In genomic region chr10:89621129-89621528, GRCm38 (mm10) we compare ENCODE assay signal across 16 mouse cellular contexts. TPM values are rescaled to one million over a fixed set of nuclear protein-coding genes. Genes with fewer than 3 reads are reported as not detected.
DNase-seq lines count a peak whose midpoint lies in the region; ATAC-seq lines count a peak whose summit lies in the region.
"Had no signal": no experiment of that assay in that cellular context is flagged by ENCODE, and none has a peak within 500 bp of the region (broad histone marks: within the 10 kb centered on the region; RNA-seq: fewer than 3 reads in every experiment).

Gene Slc17a8 (minus strand): TSS chr10:89621253.

- H3K9me3 ChIP-seq in hindbrain, embryonic 15.5 days: no peaks in the 10 kb centered on the region
- H3K9me3 ChIP-seq in hindbrain, embryonic 11.5 days (ENCODE audit: control insufficient read depth, low read length): no peaks in the 10 kb centered on the region
- H3K9me3 ChIP-seq in embryonic facial prominence, embryonic 10.5 days: no peaks in the 10 kb centered on the region
- no peaks in the 10 kb centered on the region for H3K9me3 ChIP-seq in midbrain, embryonic 10.5 days (replicated peaks)
- H3K9me3 ChIP-seq: forebrain, embryonic 10.5 days had no signal

- H3K9ac ChIP-seq in hindbrain, embryonic 15.5 days: no peak within 1 kb of the TSS
- H3K9ac ChIP-seq in hindbrain, embryonic 11.5 days (ENCODE audit: low read depth, low read length): no peak within 1 kb of the TSS; the same call in 1 of the 2 replicates
- H3K9ac ChIP-seq: liver, embryonic 14.5 days had no signal

- ATAC-seq in hindbrain, embryonic 15.5 days (ENCODE audit: low FRiP score, low read depth): no peak
- no peak for ATAC-seq in hindbrain, embryonic 11.5 days (ENCODE audit: low FRiP score)
- ATAC-seq: CD4-positive, CD25-positive, alpha-beta regulatory T cell, adult 4 months; intestine, postnatal 0 days had no signal

- no peak for DNase-seq in hindbrain, embryonic 11.5 days (ENCODE audit: low spot score)
- peak; percentile 10 for DNase-seq in embryonic facial prominence, embryonic 10.5 days (ENCODE audit: low spot score)
- peak; percentile 14 for DNase-seq in midbrain, embryonic 10.5 days (ENCODE audit: low spot score)
- peak; percentile 55 for DNase-seq in thymus, postnatal 0 days (ENCODE audit: low spot score)
- no peak for DNase-seq in left cerebral cortex, postnatal 36 days (ENCODE audit: low spot score in 2 of 2)
- no peak for DNase-seq in c-Kit-positive CD71-positive TER-119-positive erythroid progenitor cells, embryonic 14.5 days (ENCODE audit: low spot score)
- DNase-seq: cerebellum, adult 9-11 months; gastrocnemius, adult 2 months; right cerebral cortex, postnatal 4 days had no signal

- H3K36me3 ChIP-seq in hindbrain, embryonic 15.5 days: no peaks in the 10 kb centered on the region
- H3K36me3 ChIP-seq in hindbrain, embryonic 11.5 days (ENCODE audit: control insufficient read depth, insufficient read depth, low read length): no peaks in the 10 kb centered on the region
- H3K36me3 ChIP-seq in embryonic facial prominence, embryonic 10.5 days (replicated peaks): no peaks in the 10 kb centered on the region
- H3K36me3 ChIP-seq in midbrain, embryonic 10.5 days: no peaks in the 10 kb centered on the region
- H3K36me3 ChIP-seq: forebrain, embryonic 10.5 days had no signal

- H3K27ac ChIP-seq in hindbrain, embryonic 15.5 days (replicated peaks): no peak within 1 kb of the TSS
- H3K27ac ChIP-seq in hindbrain, embryonic 11.5 days (ENCODE audit: low read depth, low read length): no peak within 1 kb of the TSS
- H3K27ac ChIP-seq in embryonic facial prominence, embryonic 10.5 days (replicated peaks): no peak within 1 kb of the TSS
- peak within 1 kb of the TSS; percentile 30 for H3K27ac ChIP-seq in midbrain, embryonic 10.5 days (replicated peaks)
- H3K27ac ChIP-seq: forebrain, embryonic 10.5 days; gastrocnemius, adult 2 months; liver, embryonic 14.5 days had no signal

- H3K27me3 ChIP-seq in hindbrain, embryonic 15.5 days: no peaks in the 10 kb centered on the region
- H3K27me3 ChIP-seq in hindbrain, embryonic 11.5 days (ENCODE audit: control insufficient read depth, insufficient read depth, low read length): no peaks in the 10 kb centered on the region; the same call in 1 of the 2 replicates
- no peaks in the 10 kb centered on the region for H3K27me3 ChIP-seq in embryonic facial prominence, embryonic 10.5 days (replicated peaks; ENCODE audit: low read depth, poor library complexity, severe bottlenecking)
- H3K27me3 ChIP-seq in midbrain, embryonic 10.5 days (ENCODE audit: low read depth, poor library complexity, severe bottlenecking): 0 out of 2 replicates have a peak, but pooled peaks cover 13% of the 10 kb centered on the region

- peak within 1 kb of the TSS; percentile 14; the same call in 1 of the 2 replicates for H3K4me2 ChIP-seq in hindbrain, embryonic 15.5 days
- H3K4me2 ChIP-seq in hindbrain, embryonic 11.5 days (replicated peaks; ENCODE audit: low read depth, low read length): no peak within 1 kb of the TSS

- intact Hi-C loops in left cerebral cortex, postnatal 36 days (cut with DNase I): no loop called here

- no peaks in the 10 kb centered on the region for H3K4me1 ChIP-seq in hindbrain, embryonic 15.5 days (replicated peaks)
- H3K4me1 ChIP-seq in hindbrain, embryonic 11.5 days (replicated peaks; ENCODE audit: control insufficient read depth, insufficient read depth, low read length): no peaks in the 10 kb centered on the region
- 0 out of 2 replicates have a peak, but pooled peaks cover 4% of the 10 kb centered on the region for H3K4me1 ChIP-seq in embryonic facial prominence, embryonic 10.5 days
- H3K4me1 ChIP-seq in midbrain, embryonic 10.5 days: peaks cover 11% of the 10 kb centered on the region

- H3K4me3 ChIP-seq in hindbrain, embryonic 15.5 days: no peak within 1 kb of the TSS
- no peak within 1 kb of the TSS for H3K4me3 ChIP-seq in hindbrain, embryonic 11.5 days (ENCODE audit: low read depth, low read length)
- H3K4me3 ChIP-seq in embryonic facial prominence, embryonic 10.5 days: no peak within 1 kb of the TSS
- H3K4me3 ChIP-seq in midbrain, embryonic 10.5 days: peak within 1 kb of the TSS; percentile 9; the same call in 1 of the 2 replicates
- H3K4me3 ChIP-seq: forebrain, embryonic 10.5 days; gastrocnemius, adult 2 months; myocyte had no signal

- WGBS in hindbrain, embryonic 15.5 days: 23% methylated on average over 7 of the region's 7 CpGs
- 34% methylated on average over 7 of the region's 7 CpGs for WGBS in hindbrain, embryonic 11.5 days
- 25% methylated on average over 7 of the region's 7 CpGs for WGBS in embryonic facial prominence, embryonic 10.5 days
- 19% methylated on average over 7 of the region's 7 CpGs for WGBS in midbrain, embryonic 10.5 days

RNA-seq across cellular contexts. Expression of gene Slc17a8, which starts in this region (rescaled TPM):
- polyA plus RNA-seq in hindbrain, embryonic 15.5 days (2015; fragmentation: Nextera tagmentation; extraction: Ambion mirVana): 2.3 and 3.1 TPM in 2 replicates
- polyA plus RNA-seq in hindbrain, embryonic 11.5 days (2014; fragmentation: Nextera tagmentation; extraction: Ambion mirVana): 0.70 and 2.0 TPM in 2 replicates
- polyA plus RNA-seq in embryonic facial prominence, embryonic 10.5 days (2016; fragmentation: Nextera tagmentation; extraction: Ambion mirVana): 0.07 and 0.08 TPM in 2 replicates
- 0.26 and 0.46 TPM in 2 replicates for polyA plus RNA-seq in midbrain, embryonic 10.5 days (2016; fragmentation: Nextera tagmentation; extraction: Ambion mirVana)
- 0.10 and 0.14 TPM in 2 replicates for polyA plus RNA-seq in thymus, postnatal 0 days (2015; fragmentation: Nextera tagmentation; extraction: Ambion mirVana)
- 1 to 10 TPM; 2.6 to 2.7 TPM for total RNA-seq in left cerebral cortex, postnatal 36 days (2021)
- total RNA-seq: gastrocnemius, adult 2 months had no signal
- polyA plus RNA-seq: CD4-positive, CD25-positive, alpha-beta regulatory T cell, adult 4 months; myocyte; stomach, embryonic 14.5 days had no signal

Comparison
In these comparisons a context has a peak if more than half of its experiments do, and no peak if none do; other contexts are left out.
1. Peak in DNase-seq in embryonic facial prominence, embryonic 10.5 days; RNA of the gene not detected or under 1 TPM.
2. Peak in DNase-seq, H3K4me3 ChIP-seq and H3K27ac ChIP-seq in midbrain, embryonic 10.5 days; RNA of the gene not detected or under 1 TPM.
3. Peak in DNase-seq in thymus, postnatal 0 days; RNA of the gene not detected or under 1 TPM.